In the genomic region with DNA sequence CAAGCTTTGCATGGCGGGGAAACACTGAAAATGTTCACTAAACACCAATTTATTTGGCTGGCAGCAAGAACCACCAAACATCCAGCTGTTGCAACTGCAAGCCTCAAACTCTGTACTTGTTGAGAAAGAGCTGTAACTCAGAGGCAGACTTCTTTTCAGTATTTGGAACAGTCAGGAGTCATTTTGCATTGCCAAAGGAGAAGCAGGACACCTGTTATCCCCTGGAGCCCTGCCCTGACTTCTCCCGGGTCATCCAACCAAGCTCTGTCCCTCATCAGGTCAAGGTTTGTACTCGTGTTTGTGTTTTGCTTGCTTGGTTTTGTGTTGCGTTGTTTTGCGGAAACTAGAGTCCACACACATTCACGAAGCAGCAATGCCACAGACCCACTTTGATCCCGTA, we compare ENCODE assay signal across 18 mouse cellular contexts. TPM values are rescaled to one million over a fixed set of nuclear protein-coding genes. Genes with fewer than 3 reads are reported as not detected.
"Had no signal": no experiment of that assay in that cellular context is flagged by ENCODE, and none has a peak within 500 bp of the region (broad histone marks: within the 10 kb centered on the region; RNA-seq: fewer than 3 reads in every experiment).

No protein-coding gene starts in this region.

- H3K4me3 ChIP-seq: midbrain, embryonic 10.5 days; midbrain, embryonic 12.5 days; midbrain, embryonic 15.5 days; neural tube, embryonic 12.5 days; stomach, embryonic 15.5 days had no signal

- DNase-seq: lung, adult 18-20 months; lung, embryonic 14.5 days; lung, postnatal 10 days; lung, postnatal 4 days; right cerebral cortex, postnatal 14 days; thymus, adult 18-20 months; thymus, postnatal 14 days; thymus, postnatal 36 days had no signal

- H3K9me3 ChIP-seq: midbrain, embryonic 10.5 days; midbrain, embryonic 12.5 days; midbrain, embryonic 15.5 days; neural tube, embryonic 12.5 days; stomach, embryonic 15.5 days had no signal

- H3K9ac ChIP-seq: lung, embryonic 14.5 days; midbrain, embryonic 12.5 days; midbrain, embryonic 15.5 days; neural tube, embryonic 12.5 days; stomach, embryonic 15.5 days had no signal

- H3K4me1 ChIP-seq: midbrain, embryonic 10.5 days; midbrain, embryonic 12.5 days; midbrain, embryonic 15.5 days; neural tube, embryonic 12.5 days; stomach, embryonic 15.5 days had no signal

- H3K36me3 ChIP-seq: midbrain, embryonic 10.5 days; midbrain, embryonic 12.5 days; midbrain, embryonic 15.5 days; neural tube, embryonic 12.5 days had no signal

- H3K4me2 ChIP-seq: lung, embryonic 14.5 days; midbrain, embryonic 12.5 days; midbrain, embryonic 15.5 days; neural tube, embryonic 12.5 days; stomach, embryonic 15.5 days had no signal

- H3K27ac ChIP-seq: midbrain, embryonic 10.5 days; midbrain, embryonic 12.5 days; midbrain, embryonic 15.5 days; neural tube, embryonic 12.5 days; stomach, embryonic 15.5 days; stomach, postnatal 0 days had no signal

- H3K27me3 ChIP-seq: midbrain, embryonic 12.5 days; midbrain, embryonic 15.5 days; neural tube, embryonic 12.5 days; stomach, embryonic 15.5 days had no signal

- ATAC-seq: midbrain, embryonic 15.5 days had no signal

RNA-seq across cellular contexts. Expression of a gene that starts 11.1 kb away (rescaled TPM):
- total RNA-seq: megakaryocyte, adult 5-6 weeks; megakaryocyte-erythroid progenitor cell, adult 5-6 weeks; monocyte, adult 5-6 weeks; neutrophil, adult 5-6 weeks had no signal
